Mouse (Mus musculus) CH12.LX (cell line): ENCODE measurements at regions not wholly inside any gene's neighbourhood (a gene's known extent, or its start where the extent isn't known, plus 50 kb on each side); places are given as distances from the start of the nearest gene placed in this dataset.

Experiments
- DNase-seq: peaks from one replicate; pipeline ENCODE4 v3.0.0-alpha.2; 2013; ENCODE audit errors: extremely low read depth
- H3K27ac ChIP-seq: 2 replicates; pipeline ENCODE4 v1.5.1; 2012; ENCODE audit warnings: low read depth, mild to moderate bottlenecking, control low read depth, moderate library complexity; ENCODE audit not compliant: insufficient read depth
- H3K27me3 ChIP-seq: replicated peaks from 2 replicates; pipeline ENCODE3; 2012; ENCODE audit warnings: inconsistent platforms
- H3K36me3 ChIP-seq, 2 experiments: replicated peaks in 1 of 2; 2 replicates each; pipeline versions ENCODE3 to v1.6.1; 2012; ENCODE audit warnings: inconsistent platforms in 1 of 2, low read length in 1 of 2, mild to moderate bottlenecking in 1 of 2, mixed read lengths in 1 of 2, moderate library complexity in 1 of 2; ENCODE audit not compliant: control insufficient read depth in 1 of 2, insufficient read depth in 1 of 2
- H3K4me1 ChIP-seq, 2 experiments: 2 replicates each; pipeline ENCODE4 v1.6.1; 2012; ENCODE audit warnings: inconsistent platforms in 1 of 2, moderate library complexity in 1 of 2; ENCODE audit not compliant: insufficient read depth in 2 of 2, control insufficient read depth in 1 of 2
- H3K4me2 ChIP-seq: 2 replicates; pipeline ENCODE4 v1.6.1; 2012; ENCODE audit warnings: low read depth, mild to moderate bottlenecking, control low read depth; ENCODE audit not compliant: poor library complexity, insufficient read depth, severe bottlenecking
- H3K4me3 ChIP-seq, 3 experiments: fragments of 150-350 bp in 1 of 3; sonication (generic) in 1 of 3; replicated peaks in 1 of 3; 2 replicates each; pipeline versions ENCODE3 to v1.5.1; 2011 to 2012; ENCODE audit warnings: low read depth in 2 of 3, low read length in 2 of 3, mild to moderate bottlenecking in 2 of 3, moderate library complexity in 2 of 3, control low read depth in 1 of 3, improper control_type of control experiment in 1 of 3, inconsistent platforms in 1 of 3, mixed read lengths in 1 of 3; ENCODE audit not compliant: poor library complexity in 1 of 3
- H3K79me2 ChIP-seq: replicated peaks from 2 replicates; pipeline ENCODE4 v1.6.1; 2012; ENCODE audit warnings: mild to moderate bottlenecking, moderate library complexity; ENCODE audit not compliant: control insufficient read depth, poor library complexity, insufficient read depth, severe bottlenecking; ENCODE audit errors: extremely low read depth
- H3K9ac ChIP-seq: 2 replicates; pipeline ENCODE4 v1.6.1; 2012; ENCODE audit warnings: low read depth, mild to moderate bottlenecking, control low read depth, moderate library complexity; ENCODE audit not compliant: insufficient read depth
- H3K9me3 ChIP-seq: replicated peaks from 2 replicates; pipeline ENCODE3; 2012; ENCODE audit warnings: low read length, inconsistent platforms, mixed read lengths
- CTCF ChIP-seq, 2 experiments: IDR thresholded peaks in 1 of 2; conservative IDR thresholded peaks in 1 of 2; 2 replicates each; pipeline ENCODE4 v1.5.1; 2011 to 2012; ENCODE audit warnings: low read depth in 2 of 2, low read length in 2 of 2, improper control_type of control experiment in 1 of 2, inconsistent platforms in 1 of 2, mild to moderate bottlenecking in 1 of 2, moderate library complexity in 1 of 2
- E2F4 ChIP-seq: IDR thresholded peaks from 2 replicates; pipeline ENCODE4 v1.6.1; 2011; ENCODE audit warnings: low read depth, low read length, improper control_type of control experiment; ENCODE audit not compliant: insufficient replicate concordance
- ELF1 ChIP-seq: IDR thresholded peaks from 2 replicates; pipeline ENCODE4 v1.6.1; 2014; ENCODE audit warnings: low read depth, mild to moderate bottlenecking, inconsistent platforms, low read length, improper control_type of control experiment
- EP300 ChIP-seq: IDR thresholded peaks from 2 replicates; pipeline ENCODE4 v1.6.1; 2011; ENCODE audit warnings: low read length, improper control_type of control experiment
- ETS1 ChIP-seq: conservative IDR thresholded peaks from 2 replicates; pipeline ENCODE4 v1.6.1; 2012; ENCODE audit warnings: low read depth, mild to moderate bottlenecking, inconsistent platforms, low read length, improper control_type of control experiment, moderate library complexity
- GABPA ChIP-seq: IDR thresholded peaks from 2 replicates; pipeline ENCODE4 v1.6.1; 2012; ENCODE audit warnings: low read depth, low read length, improper control_type of control experiment, inconsistent platforms; ENCODE audit not compliant: insufficient replicate concordance
- HCFC1 ChIP-seq: IDR thresholded peaks from 2 replicates; pipeline ENCODE4 v1.6.1; 2012; ENCODE audit warnings: low read depth, mild to moderate bottlenecking, inconsistent platforms, low read length, improper control_type of control experiment
- IRF4 ChIP-seq: IDR thresholded peaks from 2 replicates; pipeline ENCODE4 v1.6.1; 2014; ENCODE audit warnings: low read depth, mild to moderate bottlenecking, inconsistent platforms, low read length, improper control_type of control experiment
- JUND ChIP-seq: conservative IDR thresholded peaks from 2 replicates; pipeline ENCODE4 v1.6.1; 2011; ENCODE audit warnings: low read depth, low read length, improper control_type of control experiment
- KAT2A ChIP-seq: IDR thresholded peaks from 2 replicates; pipeline ENCODE4 v1.6.1; 2012; ENCODE audit warnings: low read length, improper control_type of control experiment, inconsistent platforms; ENCODE audit not compliant: insufficient replicate concordance
- MAX ChIP-seq: IDR thresholded peaks from 2 replicates; pipeline ENCODE4 v1.6.1; 2011; ENCODE audit warnings: low read length, improper control_type of control experiment
- MAZ ChIP-seq: IDR thresholded peaks from 2 replicates; pipeline ENCODE4 v1.6.1; 2012; ENCODE audit warnings: low read depth, mild to moderate bottlenecking, inconsistent platforms, low read length, improper control_type of control experiment, moderate library complexity
- MEF2A ChIP-seq: IDR thresholded peaks from 2 replicates; pipeline ENCODE4 v1.6.1; 2014; ENCODE audit warnings: low read depth, mild to moderate bottlenecking, inconsistent platforms, low read length, improper control_type of control experiment, borderline replicate concordance
- MXI1 ChIP-seq: IDR thresholded peaks from 2 replicates; pipeline ENCODE4 v1.6.1; 2011; ENCODE audit warnings: mild to moderate bottlenecking, low read depth, low read length, improper control_type of control experiment
- NRF1 ChIP-seq: IDR thresholded peaks from 2 replicates; pipeline ENCODE4 v1.6.1; 2014; ENCODE audit warnings: low read depth, mild to moderate bottlenecking, inconsistent platforms, low read length, improper control_type of control experiment, moderate library complexity
- PAX5 ChIP-seq: IDR thresholded peaks from 2 replicates; pipeline ENCODE4 v1.6.1; 2012; ENCODE audit warnings: low read length, inconsistent platforms, mixed read lengths
- POLR2AphosphoS2 ChIP-seq: IDR thresholded peaks from 2 replicates; pipeline ENCODE4 v1.6.1; 2011; ENCODE audit warnings: low read depth, low read length, improper control_type of control experiment
- RAD21 ChIP-seq: IDR thresholded peaks from 2 replicates; pipeline ENCODE4 v1.6.1; 2011; ENCODE audit warnings: low read depth, mild to moderate bottlenecking, low read length, improper control_type of control experiment, moderate library complexity
- RCOR1 ChIP-seq: conservative IDR thresholded peaks from 2 replicates; pipeline ENCODE4 v1.6.1; 2012; ENCODE audit warnings: low read depth, mild to moderate bottlenecking, inconsistent platforms, low read length, improper control_type of control experiment
- SMC3 ChIP-seq: IDR thresholded peaks from 2 replicates; pipeline ENCODE4 v1.6.1; 2011; ENCODE audit warnings: low read depth, low read length, improper control_type of control experiment
- TCF12 ChIP-seq: IDR thresholded peaks from 2 replicates; pipeline ENCODE4 v1.6.1; 2014; ENCODE audit warnings: low read depth, mild to moderate bottlenecking, inconsistent platforms, low read length, improper control_type of control experiment
- UBTF ChIP-seq: IDR thresholded peaks from 2 replicates; pipeline ENCODE4 v1.6.1; 2012; ENCODE audit warnings: low read depth, mild to moderate bottlenecking, inconsistent platforms, low read length, improper control_type of control experiment, moderate library complexity
- USF1 ChIP-seq: IDR thresholded peaks from 2 replicates; pipeline ENCODE4 v1.6.1; 2014; ENCODE audit warnings: low read depth, mild to moderate bottlenecking, inconsistent platforms, low read length, improper control_type of control experiment
- ZKSCAN1 ChIP-seq: IDR thresholded peaks from 2 replicates; pipeline ENCODE4 v1.6.1; 2012; ENCODE audit warnings: low read depth, inconsistent platforms, low read length, improper control_type of control experiment, borderline replicate concordance
- ZMIZ1 ChIP-seq: IDR thresholded peaks from 2 replicates; pipeline ENCODE4 v1.6.1; 2012; ENCODE audit warnings: low read depth, mild to moderate bottlenecking, inconsistent platforms, low read length, improper control_type of control experiment
- ZNF384 ChIP-seq: IDR thresholded peaks from 2 replicates; pipeline ENCODE4 v1.6.1; 2012; ENCODE audit warnings: low read depth, low read length, improper control_type of control experiment, inconsistent platforms
- dilution Hi-C: fragments of 300-500 bp; cut with MboI; formaldehyde crosslinking; loops from 2 replicates; pipeline ENCODE4 v1.14.3; 2020; ENCODE audit warnings: low sequenced_read_pairs; ENCODE audit not compliant: extremely low pct_unique_long_range_greater_than_20kb, extremely low pct_ligation_motif_present
- in situ Hi-C: fragments of 300-500 bp; cut with MboI; formaldehyde crosslinking; loops from 3 replicates; pipeline ENCODE4 v1.14.3; 2019; ENCODE audit warnings: low sequenced_read_pairs, low pct_ligation_motif_present, low pct_unique_long_range_greater_than_20kb, mixed read lengths

DNA sequence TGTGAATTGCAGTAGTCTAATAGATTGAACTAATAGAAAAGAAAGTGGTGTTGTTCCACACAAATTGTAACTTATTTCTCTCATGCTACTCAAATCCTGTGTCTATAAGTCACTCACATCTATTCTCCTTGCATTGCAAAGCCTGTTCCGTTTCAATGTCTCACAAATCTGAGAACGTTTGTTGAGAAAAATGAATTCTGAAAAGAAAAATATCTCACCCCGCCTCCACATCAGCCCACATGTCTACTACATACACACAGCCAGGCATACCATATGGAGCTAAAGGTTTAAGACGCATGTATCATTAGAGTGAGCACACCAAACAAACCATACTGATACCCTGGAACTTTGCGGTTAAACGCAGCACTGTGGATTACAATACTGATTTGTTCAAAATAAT lies 258.0 kb downstream of the Zpld1 start:
- in situ Hi-C loops, result no loop called here
- no peaks in the 10 kb centered on the region for H3K79me2 ChIP-seq
- TF ChIP-seq ZMIZ1 (no peak), JUND (no peak), ETS1 (no peak), UBTF (no peak), GABPA (no peak), MXI1 (no peak), MAZ (no peak), MAX (no peak), SMC3 (no peak), RAD21 (no peak), MEF2A (no peak), CTCF (conservative IDR thresholded peaks at IDR 0.05 in 1 of 2, IDR thresholded peaks at IDR 0.05 in 1 of 2; ENCODE audit: low read depth in 2 of 2, low read length in 2 of 2) (no peak), TCF12 (no peak), IRF4 (no peak), E2F4 (no peak)
- H3K9me3 ChIP-seq, result no peaks in the 10 kb centered on the region
- H3K9ac ChIP-seq, result no peak overlapping the region
- no peak overlapping the region for H3K4me2 ChIP-seq
- dilution Hi-C loops, result no loop called here
- H3K36me3 ChIP-seq, result no peaks in the 10 kb centered on the region
- H3K4me1 ChIP-seq, result no peaks in the 10 kb centered on the region
- no peak overlapping the region for H3K4me3 ChIP-seq
- H3K27me3 ChIP-seq, result no peaks in the 10 kb centered on the region
- no peak overlapping the region for H3K27ac ChIP-seq
- DNase-seq, result no peak

DNA sequence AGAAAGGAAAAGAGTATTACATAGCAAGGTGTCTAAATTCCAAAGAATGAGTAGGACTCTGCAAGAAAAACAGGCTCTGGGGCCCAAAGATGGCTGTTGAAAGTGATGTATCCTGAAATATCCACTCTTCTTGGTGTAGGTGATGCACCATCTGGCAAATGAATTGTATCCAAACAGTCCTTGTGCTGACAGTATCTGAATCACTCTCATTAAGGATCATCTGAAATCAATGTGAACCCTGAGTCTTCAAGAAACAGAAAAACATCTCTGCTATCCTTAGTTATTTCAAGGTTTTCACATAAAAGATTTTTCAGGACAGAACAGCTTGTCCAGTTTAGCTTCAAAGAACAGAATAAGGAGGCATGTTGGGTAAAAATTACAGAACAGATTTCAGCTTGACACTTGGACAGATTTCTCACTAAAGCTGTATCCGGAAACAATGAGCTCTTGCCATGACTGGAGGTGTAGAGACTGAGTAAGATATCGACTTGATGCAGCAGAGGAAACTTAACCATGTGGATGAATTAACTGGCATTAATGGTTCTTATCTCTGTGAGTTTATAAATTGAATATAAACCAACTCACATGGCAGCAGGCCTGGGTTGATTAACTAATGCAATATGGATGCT lies 296.0 kb downstream of the Zpld1 start:
- no peaks in the 10 kb centered on the region for H3K79me2 ChIP-seq
- in situ Hi-C loops, result no loop called here
- H3K9me3 ChIP-seq, result no peaks in the 10 kb centered on the region
- H3K27me3 ChIP-seq, result no peaks in the 10 kb centered on the region
- H3K4me1 ChIP-seq, result no peaks in the 10 kb centered on the region
- H3K36me3 ChIP-seq, result no peaks in the 10 kb centered on the region
- no peak for DNase-seq
- no peak overlapping the region for H3K4me3 ChIP-seq
- H3K9ac ChIP-seq, result no peak overlapping the region
- H3K27ac ChIP-seq, result no peak overlapping the region
- TF ChIP-seq ZKSCAN1 (no peak), EP300 (no peak), SMC3 (no peak), ZNF384 (no peak), TCF12 (no peak), KAT2A (no peak), MEF2A (no peak), PAX5 (no peak), MAZ (no peak), RCOR1 (no peak), POLR2AphosphoS2 (no peak), JUND (no peak), NRF1 (no peak), HCFC1 (no peak), CTCF (conservative IDR thresholded peaks at IDR 0.05 in 1 of 2, IDR thresholded peaks at IDR 0.05 in 1 of 2; ENCODE audit: low read depth in 2 of 2, low read length in 2 of 2) (no peak), GABPA (no peak), USF1 (no peak), ELF1 (no peak)
- H3K4me2 ChIP-seq, result no peak overlapping the region
- dilution Hi-C loops, result no loop called here
